ENCODE assay signal across 8 mouse cellular contexts in genomic region chr13:112463337-112463802, GRCm38 (mm10). TPM values are rescaled to one million over a fixed set of nuclear protein-coding genes. Genes with fewer than 3 reads are reported as not detected.
DNase-seq lines count a peak whose midpoint lies in the region; ATAC-seq and TF ChIP-seq lines count a peak whose summit lies in the region.

No protein-coding gene starts in this region.

- H3K9me3 ChIP-seq in forebrain, embryonic 11.5 days (ENCODE audit: control insufficient read depth, low read length) = no peaks in the 10 kb centered on the region
- H3K9me3 ChIP-seq in liver, embryonic 14.5 days (ENCODE audit: control insufficient read depth, low read length) = no peaks in the 10 kb centered on the region

- 2% methylated on average over 17 of the region's 17 CpGs for WGBS in cerebellum, adult 2 months
- 2% methylated on average over 17 of the region's 17 CpGs for WGBS in forebrain, embryonic 11.5 days
- WGBS in liver, embryonic 14.5 days (ENCODE audit: insufficient replicate concordance) = 4% methylated on average over 17 of the region's 17 CpGs

- no peak for DNase-seq in cerebellum, adult 2 months
- DNase-seq in cerebellum, postnatal 14 days = no peak
- peak; percentile 71 for DNase-seq in 3T3-L1 (ENCODE audit: low read depth, low spot score)
- DNase-seq in forebrain, embryonic 11.5 days (ENCODE audit: low spot score) = no peak
- no peak for DNase-seq in liver, embryonic 14.5 days (ENCODE audit: low read depth in 3 of 3, low spot score in 3 of 3)
- DNase-seq in B cell, adult 2 months = no peak
- no peak for DNase-seq in thymus, postnatal 4 days
- no peak for DNase-seq in kidney, adult 11 months

- no peak for TF ChIP-seq EP300 in liver, embryonic 14.5 days (IDR thresholded peaks at IDR 0.05; ENCODE audit: low read depth)

- H3K4me1 ChIP-seq in cerebellum, adult 2 months (ENCODE audit: control insufficient read depth, insufficient read depth, low read length) = no peaks in the 10 kb centered on the region; the same call in 1 of the 2 replicates
- H3K4me1 ChIP-seq in forebrain, embryonic 11.5 days (replicated peaks; ENCODE audit: control insufficient read depth, insufficient read depth, low read length) = no peaks in the 10 kb centered on the region
- H3K4me1 ChIP-seq in liver, embryonic 14.5 days (replicated peaks; ENCODE audit: control insufficient read depth in 2 of 2, insufficient read depth in 2 of 2, low read length in 1 of 2) = peaks cover 6 to 11% of the 10 kb centered on the region in 2 experiments

- peak overlapping the region; percentile 88 for H3K4me2 ChIP-seq in forebrain, embryonic 11.5 days (ENCODE audit: low read depth, low read length, severe bottlenecking)
- H3K4me2 ChIP-seq in liver, embryonic 14.5 days (ENCODE audit: low read depth) = peak overlapping the region; percentile 95

- peak; percentile 82 for ATAC-seq in forebrain, embryonic 11.5 days (replicated peaks; ENCODE audit: low FRiP score)
- peak; percentile 69 for ATAC-seq in liver, embryonic 14.5 days (ENCODE audit: insufficient read depth)

- TF ChIP-seq POLR2A in cerebellum, adult 2 months (IDR thresholded peaks at IDR 0.05; ENCODE audit: borderline replicate concordance, insufficient read depth, low read length) = no peak

- no peaks in the 10 kb centered on the region for H3K36me3 ChIP-seq in forebrain, embryonic 11.5 days (ENCODE audit: control insufficient read depth, insufficient read depth, low read length)
- no peaks in the 10 kb centered on the region for H3K36me3 ChIP-seq in liver, embryonic 14.5 days (replicated peaks; ENCODE audit: control insufficient read depth, insufficient read depth, low read depth)

- peak overlapping the region; percentile 70 for H3K9ac ChIP-seq in forebrain, embryonic 11.5 days (ENCODE audit: low read length)
- H3K9ac ChIP-seq in liver, embryonic 14.5 days (replicated peaks) = peak overlapping the region; percentile 59

- peak overlapping the region; percentile 87 for H3K4me3 ChIP-seq in cerebellum, adult 2 months (replicated peaks; ENCODE audit: insufficient read depth, low read depth, low read length)
- H3K4me3 ChIP-seq in forebrain, embryonic 11.5 days (ENCODE audit: low read depth, low read length) = peak overlapping the region; percentile 81
- peak overlapping the region; percentile 67 to 69 for H3K4me3 ChIP-seq in liver, embryonic 14.5 days (ENCODE audit: insufficient read depth in 1 of 2, low read depth in 2 of 2, low read length in 2 of 2)

- H3K27ac ChIP-seq in cerebellum, adult 2 months (ENCODE audit: insufficient read depth, low read length) = peak overlapping the region; percentile 58; the same call in 1 of the 2 replicates
- no peak overlapping the region for H3K27ac ChIP-seq in forebrain, embryonic 11.5 days (ENCODE audit: low read depth, low read length)
- H3K27ac ChIP-seq in liver, embryonic 14.5 days = no peak overlapping the region

- TF ChIP-seq CTCF in cerebellum, adult 2 months (IDR thresholded peaks at IDR 0.05; ENCODE audit: borderline replicate concordance, insufficient read depth, low read depth, low read length) = no peak
- TF ChIP-seq CTCF in liver, embryonic 14.5 days (IDR thresholded peaks at IDR 0.05; ENCODE audit: low read depth) = no peak

- no peaks in the 10 kb centered on the region for H3K27me3 ChIP-seq in cerebellum, adult 2 months (ENCODE audit: control insufficient read depth, insufficient read depth, low read length)
- no peaks in the 10 kb centered on the region for H3K27me3 ChIP-seq in forebrain, embryonic 11.5 days (ENCODE audit: control insufficient read depth, insufficient read depth, low read length)
- H3K27me3 ChIP-seq in liver, embryonic 14.5 days (ENCODE audit: control insufficient read depth, insufficient read depth, low read length) = peaks cover 8% of the 10 kb centered on the region

RNA-seq across cellular contexts. Expression of gene Il6st, which starts 0.5 kb away (rescaled TPM):
- 32.4 and 32.8 TPM in 2 replicates for polyA plus RNA-seq in cerebellum, adult 2 months (2012; rRNA removed)
- 28.6 and 32.0 TPM in 2 replicates for polyA plus RNA-seq in forebrain, embryonic 11.5 days (2014; fragmentation: Nextera tagmentation; extraction: Ambion mirVana)
- polyA plus RNA-seq in liver, embryonic 14.5 days (2012; rRNA removed) = 1.7 and 2.4 TPM in 2 replicates
- 3.7 and 4.2 TPM in 2 replicates for polyA plus RNA-seq in liver, embryonic 14.5 days (2014; fragmentation: Nextera tagmentation; extraction: Ambion mirVana)
